Mouse (Mus musculus) thymus, adult 2 months (tissue): Measurements from ENCODE around the gene Rab11fip4. TPM values are rescaled to one million over a fixed set of nuclear protein-coding genes. Genes with fewer than 3 reads are reported as not detected.
A peak's percentile ranks its signal among the peaks of the same experiment; 100 is the strongest.

Experiments
- DNase-seq: peaks from one replicate; pipeline ENCODE4 v3.0.0; 2021
- H3K27ac ChIP-seq: fragments of 200-500 bp; 2 replicates; pipeline ENCODE4 v1.5.1; 2012; ENCODE audit warnings: low read length, control low read depth; ENCODE audit not compliant: control insufficient read depth, insufficient read depth
- H3K27me3 ChIP-seq: fragments of 200-500 bp; 2 replicates; pipeline ENCODE4 v1.6.1; 2012; ENCODE audit warnings: mild to moderate bottlenecking, low read length, moderate library complexity, mixed read lengths; ENCODE audit not compliant: control insufficient read depth, insufficient read depth
- H3K36me3 ChIP-seq: fragments of 200-500 bp; 2 replicates; pipeline ENCODE4 v1.6.1; 2012; ENCODE audit warnings: mild to moderate bottlenecking, low read length, moderate library complexity; ENCODE audit not compliant: control insufficient read depth, insufficient read depth
- H3K4me1 ChIP-seq: fragments of 200-500 bp; replicated peaks from 2 replicates; pipeline ENCODE4 v1.6.1; 2012; ENCODE audit warnings: low read length; ENCODE audit not compliant: control insufficient read depth, insufficient read depth
- H3K4me3 ChIP-seq: fragments of 200-500 bp; 2 replicates; pipeline ENCODE4 v1.5.1; 2012; ENCODE audit warnings: mild to moderate bottlenecking, low read length, control low read depth, moderate library complexity; ENCODE audit not compliant: control insufficient read depth, insufficient read depth
- CTCF ChIP-seq: fragments of 200-500 bp; IDR thresholded peaks from 2 replicates; pipeline ENCODE4 v1.5.1; 2012; ENCODE audit warnings: mild to moderate bottlenecking, control low read depth, low read length, moderate library complexity, borderline replicate concordance; ENCODE audit not compliant: control insufficient read depth, poor library complexity, insufficient read depth; ENCODE audit errors: extremely low read depth
- POLR2A ChIP-seq: fragments of 200-500 bp; IDR thresholded peaks from 2 replicates; pipeline ENCODE4 v1.6.1; 2012; ENCODE audit warnings: mild to moderate bottlenecking, low read length, control low read depth, moderate library complexity; ENCODE audit not compliant: control insufficient read depth, poor library complexity, insufficient read depth; ENCODE audit errors: extremely low read depth
- WGBS: fragments of 180-500 bp; shearing (Covaris S2); methylation state at CpG from one replicate; pipeline ENCODE4 v1.1.7; 2018; 5-methylcytosine and 5-hydroxymethylcytosine counted together
- polyA plus RNA-seq: library from polyadenylated mRNA; depleted of rRNA; stranded (reverse); fragments of >200 nt; gene quantifications from 2 replicates; pipeline ENCODE4 v1.2.3, GENCODE M21; 2012

Gene Rab11fip4
- polyA plus RNA-seq, 1 experiment, result 36.8 TPM

GRCm38 (mm10) chr11:79681798-79682197, 90.8 kb downstream of the Rab11fip4 start:
- WGBS, result 92% methylated on average over 3 of the region's 3 CpGs
- Histone ChIP-seq H3K36me3 (no peaks in the 10 kb centered on the region), H3K4me3 (no peak overlapping the region), H3K27me3 (no peaks in the 10 kb centered on the region), H3K27ac (no peak overlapping the region), H3K4me1 (no peaks in the 10 kb centered on the region)
- no peak for DNase-seq
- TF ChIP-seq POLR2A (no peak), CTCF (no peak)

- DNase-seq, result no peak
- Histone ChIP-seq H3K27me3 (no peaks in the 10 kb centered on the region), H3K4me3 (no peak overlapping the region), H3K4me1 (no peaks in the 10 kb centered on the region), H3K36me3 (no peaks in the 10 kb centered on the region), H3K27ac (no peak overlapping the region)
- TF ChIP-seq POLR2A, result no peak
- TF ChIP-seq CTCF, result no peak
- 91% methylated on average over 11 of the region's 11 CpGs for WGBS
These were observed 94.1 kb downstream of the Rab11fip4 start for GRCm38 (mm10) chr11:79685109-79685508.

GRCm38 (mm10) chr11:79686501-79687121, 95.6 kb downstream of the Rab11fip4 start:
- Histone ChIP-seq H3K27ac (no peak overlapping the region), H3K4me3 (no peak overlapping the region), H3K4me1 (no peaks in the 10 kb centered on the region), H3K27me3 (no peaks in the 10 kb centered on the region), H3K36me3 (no peaks in the 10 kb centered on the region; the same call in 1 of the 2 replicates)
- peak; percentile 90 for DNase-seq
- 63% methylated on average over 26 of the region's 26 CpGs for WGBS
- TF ChIP-seq POLR2A (no peak), CTCF (peak; percentile 78)

- H3K27ac ChIP-seq, result no peak overlapping the region
- no peaks in the 10 kb centered on the region for H3K4me1 ChIP-seq
- WGBS, result 81% methylated on average over 1 of the region's 1 CpGs
- no peak for TF ChIP-seq CTCF
- no peaks in the 10 kb centered on the region for H3K27me3 ChIP-seq
- H3K4me3 ChIP-seq, result no peak overlapping the region
- H3K36me3 ChIP-seq, result no peaks in the 10 kb centered on the region; the same call in 1 of the 2 replicates
- DNase-seq, result no peak
These were observed 98.9 kb downstream of the Rab11fip4 start for GRCm38 (mm10) chr11:79689916-79690315.

- no peaks in the 10 kb centered on the region; the same call in 1 of the 2 replicates for H3K36me3 ChIP-seq
- TF ChIP-seq POLR2A (no peak), CTCF (no peak)
- no peaks in the 10 kb centered on the region for H3K27me3 ChIP-seq
- H3K27ac ChIP-seq, result no peak overlapping the region
- no peak overlapping the region for H3K4me3 ChIP-seq
- DNase-seq, result no peak
- H3K4me1 ChIP-seq, result no peaks in the 10 kb centered on the region
- WGBS, result 93% methylated on average over 9 of the region's 9 CpGs
These were observed 100.5 kb downstream of the Rab11fip4 start for GRCm38 (mm10) chr11:79691513-79691912.

GRCm38 (mm10) chr11:79696390-79697307, 105.6 kb downstream of the Rab11fip4 start:
- TF ChIP-seq CTCF (no peak), POLR2A (no peak)
- peaks cover 9% of the 10 kb centered on the region; the same call in 1 of the 2 replicates for H3K4me1 ChIP-seq
- no peak overlapping the region for H3K27ac ChIP-seq
- H3K27me3 ChIP-seq, result no peaks in the 10 kb centered on the region
- H3K4me3 ChIP-seq, result no peak overlapping the region
- no peaks in the 10 kb centered on the region for H3K36me3 ChIP-seq
- WGBS, result 90% methylated on average over 19 of the region's 19 CpGs
- no peak for DNase-seq
